Mouse (Mus musculus): ENCODE data around the gene Sclt1.

GRCm38 (mm10) chr3:41586330-41586729 is 156.0 kb downstream of the Sclt1 start:
- TF ChIP-seq CTCF (conservative IDR thresholded peaks at IDR 0.05; ENCODE audit: low read length): no peak
- no peak for TF ChIP-seq POU5F1 (IDR thresholded peaks at IDR 0.05; ENCODE audit: borderline replicate concordance, low read length)
